Mouse (Mus musculus) cerebellum, postnatal 14 days (tissue): ENCODE results near the gene Cd22.
"Not testable (repeated sequence)": the region's sequence is repeated elsewhere in the genome, so short reads cannot be mapped to it uniquely, and the experiment has no call there.

Experiments used
- DNase-seq, 2 experiments: peaks; one replicate each; pipeline ENCODE4 v3.0.0; 2021; ENCODE audit warnings: mixed read lengths in 2 of 2

Gene Cd22

GRCm38 (mm10) chr7:30861464-30861863 is 18.7 kb downstream of the Cd22 start, which contains the start of gene Ffar1:
Gene Ffar1, minus strand, starts transcription at chr7:30861564.
- DNase-seq = no peak

DNA sequence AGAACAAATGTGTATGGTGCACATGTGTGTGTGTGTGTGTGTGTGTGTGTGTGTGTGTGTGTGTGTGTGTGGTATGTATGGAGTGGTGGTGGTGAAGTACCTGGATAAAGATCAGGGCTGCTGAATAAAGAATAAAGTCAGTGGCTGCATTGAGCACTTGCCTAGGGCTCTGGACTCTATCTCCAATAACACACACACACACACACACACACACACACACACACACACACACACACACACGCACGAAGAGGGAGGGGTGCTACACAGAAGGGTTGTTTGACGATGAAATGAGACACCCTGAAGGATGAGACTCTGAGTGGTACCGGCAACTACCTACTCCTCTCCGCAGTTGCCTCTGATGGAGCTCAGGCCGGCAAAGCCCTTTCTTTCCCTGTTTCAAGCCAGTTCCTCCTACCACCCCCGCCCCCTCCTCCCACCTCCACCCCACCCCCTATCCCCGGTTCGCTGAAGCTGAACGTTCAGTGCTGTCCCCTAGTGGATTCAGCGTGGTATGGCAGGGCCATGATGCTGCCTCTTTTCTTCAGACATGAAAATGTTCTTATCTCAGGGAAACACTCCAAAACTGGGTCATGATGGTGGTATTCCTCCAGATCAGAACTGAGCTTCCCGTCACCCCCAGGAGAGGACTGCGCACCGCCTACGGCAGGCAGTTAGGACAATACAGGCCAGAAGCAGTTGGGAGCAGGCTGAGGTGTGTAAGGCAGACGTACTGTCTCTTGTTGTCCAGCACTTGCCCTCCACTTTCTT is 20.3 kb downstream of the Cd22 start:
- DNase-seq = peak; percentile 71 to 83

DNA sequence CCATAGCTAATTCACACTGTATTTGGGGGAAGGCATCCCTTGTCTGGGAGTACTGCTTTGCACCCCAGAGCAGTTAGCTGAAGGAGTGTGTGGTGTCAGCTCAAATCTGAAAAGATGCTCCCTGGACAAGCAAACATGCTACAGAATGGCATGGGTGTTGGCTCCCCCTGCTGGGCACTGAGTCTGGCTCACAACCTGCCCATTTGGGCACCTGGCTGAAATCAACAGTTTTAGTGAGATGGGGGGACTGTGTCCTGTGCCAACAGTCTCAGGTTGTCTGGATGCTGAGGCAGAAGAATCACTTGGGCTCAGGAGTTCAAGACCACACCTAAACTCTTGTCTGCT is 20.9 kb downstream of the Cd22 start:
- peak; percentile 84 to 91 for DNase-seq

DNA sequence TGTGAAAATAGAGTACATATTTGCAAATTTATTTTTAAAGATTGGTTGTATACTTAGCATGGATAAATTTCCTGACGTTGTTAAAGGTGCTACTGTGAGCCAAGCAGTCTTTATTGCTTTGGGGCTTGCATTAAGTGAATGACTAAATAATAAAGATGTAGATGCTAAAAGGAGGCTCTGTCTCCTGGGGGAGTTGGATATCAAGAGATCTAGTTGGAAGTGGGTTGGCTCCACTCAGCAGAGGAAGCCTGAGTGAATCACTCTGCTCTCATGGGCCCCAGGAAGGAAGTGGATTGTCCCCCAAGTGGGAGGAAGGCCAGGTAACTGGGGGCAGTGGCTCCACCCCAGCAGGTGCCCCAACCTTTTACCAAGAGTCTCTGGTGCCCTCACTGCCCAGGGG is 22.4 kb downstream of the Cd22 start:
- no peak for DNase-seq

DNA sequence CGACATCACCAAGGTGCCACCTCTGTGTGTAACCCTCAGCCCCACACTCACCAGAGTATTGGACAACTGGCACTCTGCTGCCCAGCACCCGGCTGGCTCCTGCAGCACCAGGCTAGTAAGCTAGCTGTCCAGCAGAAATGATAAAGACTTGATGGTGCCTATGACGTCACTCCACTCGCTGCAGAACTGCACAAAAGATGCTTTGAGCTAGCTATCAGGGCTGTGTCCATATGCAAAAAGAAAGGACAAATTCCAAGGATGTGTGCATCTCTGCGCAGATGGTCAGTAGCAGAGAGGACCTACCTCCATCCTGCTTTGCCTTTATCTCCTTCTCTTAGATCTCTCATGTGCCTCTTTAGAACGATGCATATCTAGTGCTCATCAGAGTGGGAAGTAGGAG is 24.1 kb downstream of the Cd22 start, which contains the start of gene Ffar3:
TSS of gene Ffar3 (minus strand) at position 101 of the 400 bp plus-strand sequence.
- no peak for DNase-seq

GRCm38 (mm10) chr7:30851421-30851820 is 28.7 kb downstream of the Cd22 start:
- no peak for DNase-seq

- DNase-seq = no peak
These were observed 32.2 kb downstream of the Cd22 start for GRCm38 (mm10) chr7:30847934-30848333.

GRCm38 (mm10) chr7:30847386-30847785 is 32.8 kb downstream of the Cd22 start:
- no peak for DNase-seq

GRCm38 (mm10) chr7:30846505-30847053 is 33.6 kb downstream of the Cd22 start:
- no peak for DNase-seq

DNA sequence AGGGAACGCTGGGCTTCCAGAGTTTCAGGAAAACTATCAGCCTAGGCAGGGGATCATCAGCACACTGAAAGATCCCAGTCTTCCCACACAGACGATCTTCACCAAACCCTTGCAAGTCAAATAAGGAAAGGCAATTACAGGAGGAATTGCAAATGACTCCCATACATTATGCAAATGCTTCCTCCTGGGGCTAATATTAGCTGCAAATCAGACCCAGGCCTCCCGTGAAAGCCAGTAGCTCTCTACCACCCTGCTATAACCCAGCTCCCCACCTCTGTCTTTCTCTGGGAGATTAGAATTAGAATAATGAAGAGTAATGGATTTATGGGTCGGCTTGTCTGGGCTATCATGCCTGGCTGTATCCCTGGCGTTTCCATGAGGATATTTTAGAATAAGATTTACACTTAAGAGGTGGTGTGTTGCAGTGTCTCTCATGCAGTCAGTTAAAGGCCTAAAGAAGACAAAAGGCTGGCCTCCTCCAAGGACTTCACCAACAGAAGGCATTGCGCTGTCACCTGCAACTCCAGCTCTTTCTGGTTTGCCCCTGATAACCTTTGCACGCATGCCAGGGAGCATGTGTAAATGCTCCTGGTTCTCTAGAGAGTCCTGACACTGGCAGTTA is 35.4 kb downstream of the Cd22 start:
- no peak for DNase-seq

GRCm38 (mm10) chr7:30842092-30842491 is 38.0 kb downstream of the Cd22 start:
- no peak for DNase-seq

DNA sequence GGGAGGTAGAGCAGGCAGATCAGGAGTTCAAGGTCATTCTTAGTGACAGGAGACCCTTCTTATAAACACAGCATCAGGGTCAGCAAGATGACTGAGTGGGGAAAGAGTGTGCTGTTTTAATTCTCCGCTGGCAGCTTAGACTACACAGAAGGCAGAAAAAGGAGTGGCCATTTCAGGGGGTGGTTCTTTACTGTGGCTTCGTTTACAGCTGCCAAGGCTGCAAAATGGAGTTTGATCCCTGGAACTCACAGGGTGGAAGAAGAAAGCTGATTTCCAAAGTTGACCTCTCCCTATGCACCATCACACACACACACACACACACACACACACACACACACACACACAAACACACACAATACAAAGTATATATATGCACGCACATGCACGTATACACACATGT is 38.8 kb downstream of the Cd22 start:
- DNase-seq = no peak

DNA sequence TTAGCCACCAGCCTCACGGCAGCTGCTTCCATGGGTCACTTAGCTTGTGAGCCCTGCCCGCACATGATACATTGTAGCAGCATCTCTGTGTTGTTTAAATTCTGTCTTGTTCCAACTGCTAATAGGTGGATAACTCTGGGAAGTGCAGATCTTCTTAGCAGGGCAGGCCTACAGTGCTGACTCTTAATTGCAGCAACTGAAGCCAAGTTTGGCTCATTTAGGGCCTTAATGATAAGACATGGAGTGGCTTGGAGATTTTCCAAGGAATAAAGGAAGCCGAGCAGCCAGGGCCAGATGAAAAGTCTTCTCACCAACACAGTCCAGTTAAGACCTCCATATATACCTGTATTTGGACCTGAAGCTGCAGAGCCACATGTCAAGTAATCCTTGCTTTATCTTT is 39.8 kb downstream of the Cd22 start:
- DNase-seq = no peak

- no peak for DNase-seq
These were observed 42.9 kb downstream of the Cd22 start for GRCm38 (mm10) chr7:30837277-30837676.

- not testable (repeated sequence) for DNase-seq
These were observed 47.5 kb downstream of the Cd22 start for GRCm38 (mm10) chr7:30832684-30833083.

DNA sequence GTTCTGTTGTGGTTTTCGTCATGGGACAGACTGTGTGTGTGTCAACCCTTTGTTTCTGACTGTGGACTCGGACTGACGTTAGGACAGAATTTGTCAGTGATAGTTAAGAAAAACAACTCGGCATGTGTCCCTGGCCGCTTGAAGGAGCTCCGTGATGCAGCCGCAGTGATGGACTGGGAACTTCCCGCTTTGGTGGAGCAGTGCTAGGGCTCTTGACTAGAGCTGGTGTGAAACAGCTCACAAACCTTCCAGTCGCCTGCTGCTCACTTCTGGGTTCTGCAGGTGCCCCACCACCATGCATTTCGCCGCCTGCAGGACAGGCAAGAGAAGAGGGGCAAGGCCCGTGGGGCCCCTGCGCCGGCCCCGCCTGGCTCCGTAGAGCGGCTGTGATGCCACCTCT is 47.9 kb downstream of the Cd22 start:
- DNase-seq = no peak

- DNase-seq = no peak
These were observed 50.7 kb downstream of the Cd22 start for GRCm38 (mm10) chr7:30829428-30829827.

DNA sequence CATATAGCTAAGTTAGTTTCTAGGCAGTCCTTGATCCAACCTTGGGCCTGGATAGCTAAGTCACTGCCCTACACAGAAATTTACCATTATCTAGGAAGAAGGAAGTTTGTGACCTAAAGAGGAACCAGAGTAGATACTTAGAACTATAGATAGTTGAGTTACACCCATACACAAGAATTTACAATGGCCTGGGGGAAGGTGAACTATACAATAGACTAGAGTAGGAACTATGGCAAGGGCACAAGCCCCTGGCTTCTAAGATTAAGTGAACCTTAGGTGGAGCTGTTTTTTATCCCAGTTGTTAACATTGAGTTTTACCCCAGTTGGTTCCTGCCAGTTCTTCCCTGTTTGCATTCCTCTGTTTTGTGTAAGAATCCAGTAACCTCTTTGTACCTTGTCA is 51.3 kb downstream of the Cd22 start:
- DNase-seq = not testable (repeated sequence)

DNA sequence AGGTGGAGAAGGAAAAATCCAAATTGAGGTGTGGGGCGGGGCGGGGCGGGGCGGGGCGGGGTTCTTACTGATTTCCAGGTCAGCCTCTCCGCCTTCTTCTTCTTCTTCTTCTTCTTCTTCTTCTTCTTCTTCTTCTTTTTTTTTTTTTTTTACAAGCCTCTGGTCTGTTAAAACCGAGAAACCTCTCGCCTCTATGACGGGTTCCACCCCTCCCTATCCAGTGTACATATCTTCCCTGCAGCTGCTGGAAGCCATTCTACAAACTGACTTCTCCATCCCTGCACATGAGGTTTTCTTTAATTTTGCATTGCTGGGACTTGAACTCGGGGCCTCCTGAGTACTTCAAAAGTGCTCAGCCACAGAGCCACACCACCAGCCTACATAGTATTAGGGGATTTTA is 53.5 kb downstream of the Cd22 start:
- DNase-seq = no peak

DNA sequence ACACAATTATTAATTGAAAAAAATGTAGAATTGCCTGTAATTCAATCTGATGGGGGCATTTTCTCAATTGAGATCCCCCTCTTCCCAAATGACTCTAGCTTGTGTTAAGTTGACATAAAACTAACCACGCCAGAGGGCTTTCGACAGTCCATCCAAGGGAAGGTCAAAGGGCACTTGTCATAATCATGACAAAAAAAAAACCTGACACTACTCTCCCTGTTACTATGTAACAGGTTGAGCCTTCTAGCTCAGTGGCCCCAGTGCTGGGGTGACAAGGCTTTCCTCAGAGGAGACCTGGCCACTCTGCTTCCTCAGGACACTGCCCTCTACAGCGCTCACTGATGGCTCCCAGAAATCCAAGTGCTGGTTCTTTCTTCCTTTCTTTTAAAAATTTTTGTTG is 55.8 kb downstream of the Cd22 start:
- DNase-seq = no peak

- no peak for DNase-seq
These were observed 56.5 kb downstream of the Cd22 start, which contains the start of gene Ffar2 for GRCm38 (mm10) chr7:30823675-30824074. Gene Ffar2, minus strand, starts transcription at chr7:30823775.

GRCm38 (mm10) chr7:30821532-30821931 is 58.6 kb downstream of the Cd22 start:
- no peak for DNase-seq

- no peak for DNase-seq
These were observed 59.2 kb downstream of the Cd22 start for GRCm38 (mm10) chr7:30820854-30821445.

GRCm38 (mm10) chr7:30820131-30820530 is 60.0 kb downstream of the Cd22 start:
- no peak for DNase-seq
